Mouse (Mus musculus) lung, adult 2 months (tissue): ENCODE data around the gene Inmt. TPM values are rescaled to one million over a fixed set of nuclear protein-coding genes. Genes with fewer than 3 reads are reported as not detected.
A peak's percentile ranks its signal among the peaks of the same experiment; 100 is the strongest.

Experiments
- DNase-seq: peaks from one replicate; pipeline ENCODE4 v3.0.0; 2022
- H3K4me1 ChIP-seq: fragments of 200-500 bp; 2 replicates; pipeline ENCODE4 v1.6.1; 2011; ENCODE audit warnings: low read length; ENCODE audit not compliant: control insufficient read depth, insufficient read depth
- H3K4me3 ChIP-seq: fragments of 200-500 bp; replicated peaks from 2 replicates; pipeline ENCODE3; 2011; ENCODE audit warnings: low read depth, mild to moderate bottlenecking, control low read depth, low read length; ENCODE audit errors: extremely low read depth
- CTCF ChIP-seq: fragments of 200-500 bp; IDR thresholded peaks from 2 replicates; pipeline ENCODE4 v1.5.1; 2011; ENCODE audit warnings: mild to moderate bottlenecking, low read length, control low read depth; ENCODE audit not compliant: insufficient read depth
- POLR2A ChIP-seq: fragments of 200-500 bp; IDR thresholded peaks from 2 replicates; pipeline ENCODE4 v1.6.1; 2011; ENCODE audit warnings: low read depth, mild to moderate bottlenecking, control low read depth, low read length, borderline replicate concordance; ENCODE audit errors: extremely low read depth
- WGBS: fragments of 180-500 bp; shearing (Covaris S2); methylation state at CpG from one replicate; pipeline ENCODE4 v1.1.7; 2018; 5-methylcytosine and 5-hydroxymethylcytosine counted together
- polyA plus RNA-seq: library from polyadenylated mRNA; depleted of rRNA; stranded (reverse); fragments of >200 nt; gene quantifications from 2 replicates; pipeline ENCODE4 v1.2.3, GENCODE M21; 2012

Inmt gene
- polyA plus RNA-seq, 1 experiment = 1,614 TPM

DNA sequence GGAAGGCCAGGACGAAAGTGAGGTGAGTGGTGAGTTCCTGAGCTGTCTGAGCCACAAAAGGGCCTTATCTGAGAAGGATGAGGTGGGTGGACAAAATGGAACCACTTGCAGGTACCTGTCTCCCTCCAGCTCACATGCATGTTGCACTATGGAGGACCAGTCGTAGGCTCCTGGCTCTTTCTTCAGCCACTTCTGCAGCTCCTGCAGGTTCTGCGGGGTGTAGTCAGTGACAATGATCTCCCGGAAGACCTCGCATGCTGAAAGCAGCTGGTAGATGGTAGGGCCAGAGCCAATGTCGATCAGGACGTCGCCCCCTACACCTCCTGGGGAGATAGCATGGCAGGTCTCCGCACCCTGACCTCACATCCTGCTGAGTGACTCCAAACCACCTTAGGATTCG lies 1.7 kb downstream of the Inmt start:
- 79% methylated on average over 10 of the region's 10 CpGs for WGBS
- no peak for DNase-seq
- TF ChIP-seq POLR2A (peak; percentile 72; the same call in 1 of the 2 replicates), CTCF (no peak)
- H3K4me3 ChIP-seq = peak overlapping the region; percentile 64
- H3K4me1 ChIP-seq = peaks cover 10% of the 10 kb centered on the region

DNA sequence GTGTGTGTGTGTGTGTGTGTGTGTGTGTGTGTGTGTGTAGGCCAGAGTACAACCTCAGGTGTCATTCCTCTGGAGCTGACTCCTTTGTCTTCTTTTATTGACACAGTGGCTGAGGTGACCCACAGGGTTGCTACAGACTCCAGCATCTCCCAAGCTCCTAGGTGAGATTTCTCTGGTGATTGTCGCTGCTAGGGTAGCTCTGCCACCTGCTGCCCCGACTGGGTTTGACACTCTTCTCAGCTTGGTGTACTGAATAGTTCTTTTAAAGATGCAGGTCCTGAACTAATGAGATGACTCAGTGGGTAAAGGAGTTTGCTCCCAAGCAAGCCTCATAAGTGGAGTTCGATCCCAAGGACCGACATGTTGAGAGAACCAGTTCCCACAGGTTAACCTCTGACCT lies 3.2 kb downstream of the Inmt start:
- peaks cover 7% of the 10 kb centered on the region for H3K4me1 ChIP-seq
- TF ChIP-seq CTCF = no peak
- TF ChIP-seq POLR2A = no peak
- WGBS = 40% methylated on average over 4 of the region's 4 CpGs
- H3K4me3 ChIP-seq = no peak overlapping the region
- no peak for DNase-seq

DNA sequence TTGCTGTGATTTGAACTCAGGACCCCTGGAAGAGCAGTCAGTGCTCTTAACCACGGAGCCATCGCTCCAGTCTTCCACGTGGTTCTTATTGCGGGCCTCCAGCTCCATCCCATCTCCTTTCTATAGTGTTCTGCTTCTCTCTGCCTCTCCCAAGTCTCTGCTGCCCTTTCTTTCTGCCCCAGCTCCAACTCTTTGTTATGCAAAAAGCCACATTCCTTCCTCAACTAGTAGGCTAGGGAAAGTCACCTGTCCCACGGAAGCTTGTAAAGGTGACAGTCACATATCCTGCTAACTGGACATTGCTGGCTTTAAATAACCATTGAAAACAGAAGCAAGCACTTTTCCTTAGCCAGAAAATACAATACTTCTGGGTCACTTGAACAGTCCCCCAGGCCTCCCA lies 5.0 kb downstream of the Inmt start:
- TF ChIP-seq CTCF (no peak), POLR2A (peak; percentile 45; the same call in 1 of the 2 replicates)
- Histone ChIP-seq H3K4me3 (no peak overlapping the region), H3K4me1 (peaks cover 2% of the 10 kb centered on the region; the same call in 1 of the 2 replicates)
- DNase-seq = no peak
- WGBS = 66% methylated on average over 5 of the region's 5 CpGs

DNA sequence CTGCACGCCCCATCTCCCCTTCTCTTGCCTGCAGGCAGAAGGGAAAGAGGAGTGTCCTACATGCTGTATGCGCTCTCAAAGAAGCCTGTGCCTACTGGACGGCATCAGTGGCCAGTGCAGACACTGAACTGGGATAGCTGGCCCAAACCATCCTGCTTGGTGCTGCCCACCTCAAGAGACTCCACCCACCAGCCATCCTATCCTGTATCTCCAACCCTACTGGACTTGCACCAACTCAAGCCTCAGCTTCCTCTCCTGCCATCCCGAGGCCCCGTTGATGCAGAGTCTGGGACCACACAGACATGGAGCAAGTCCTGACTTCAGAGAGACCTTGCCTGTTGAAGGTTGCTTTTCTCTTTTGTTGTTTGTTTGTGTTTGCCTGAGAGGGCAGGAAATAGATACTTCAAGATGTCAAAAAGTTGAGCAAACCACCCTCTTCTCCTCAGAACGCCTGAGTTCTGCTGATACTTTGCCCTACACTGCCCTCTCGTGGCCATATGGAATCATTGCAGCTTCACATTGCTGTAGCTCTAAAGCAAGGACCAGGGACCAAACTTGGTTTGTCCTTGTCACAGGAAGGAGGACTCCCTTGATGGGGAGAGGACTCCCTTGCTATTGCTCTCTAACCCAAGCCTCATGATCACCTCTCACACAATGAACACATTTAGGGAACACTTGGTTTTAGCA lies 7.9 kb downstream of the Inmt start:
- peaks cover 2% of the 10 kb centered on the region; the same call in 1 of the 2 replicates for H3K4me1 ChIP-seq
- H3K4me3 ChIP-seq = no peak overlapping the region
- TF ChIP-seq CTCF (peak; percentile 78), POLR2A (no peak)
- DNase-seq = peak; percentile 50
- WGBS = 39% methylated on average over 7 of the region's 7 CpGs

- DNase-seq = no peak
- TF ChIP-seq POLR2A = no peak
- no peak for TF ChIP-seq CTCF
- H3K4me1 ChIP-seq = peaks cover 2% of the 10 kb centered on the region; the same call in 1 of the 2 replicates
- WGBS = 84% methylated on average over 8 of the region's 8 CpGs
- no peak overlapping the region for H3K4me3 ChIP-seq
Measured at GRCm38 (mm10) chr6:55163046-55163584, 11.7 kb downstream of the Inmt start.

DNA sequence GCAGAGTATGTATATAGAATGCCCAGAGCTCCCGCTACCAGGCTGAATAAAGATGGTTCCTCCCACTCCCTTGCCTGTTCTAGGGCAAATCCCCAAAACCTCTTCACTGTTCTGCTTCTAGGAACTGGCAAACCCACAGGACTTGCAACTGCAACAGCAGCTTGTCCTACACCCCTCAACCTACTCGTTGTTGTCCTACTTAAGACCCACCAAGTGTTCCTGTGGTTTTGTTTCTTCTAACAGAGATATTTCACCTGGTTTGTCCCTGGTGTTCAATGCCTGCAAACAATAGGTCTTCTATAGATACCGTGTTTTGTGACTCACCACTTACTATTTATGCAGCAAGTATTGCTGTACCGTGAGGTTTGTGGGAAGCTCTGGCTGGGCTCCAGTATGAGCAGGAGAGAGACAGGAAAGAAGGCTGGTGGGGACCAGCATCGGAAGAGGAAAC lies 13.5 kb downstream of the Inmt start:
- TF ChIP-seq POLR2A (no peak), CTCF (no peak)
- no peak for DNase-seq
- 51% methylated on average over 5 of the region's 5 CpGs for WGBS
- H3K4me1 ChIP-seq = no peaks in the 10 kb centered on the region
- no peak overlapping the region for H3K4me3 ChIP-seq

- 75% methylated on average over 1 of the region's 1 CpGs for WGBS
- TF ChIP-seq CTCF (no peak), POLR2A (no peak)
- no peaks in the 10 kb centered on the region for H3K4me1 ChIP-seq
- H3K4me3 ChIP-seq = no peak overlapping the region
- DNase-seq = no peak
Measured at GRCm38 (mm10) chr6:55159256-55159655, 15.6 kb downstream of the Inmt start.

DNA sequence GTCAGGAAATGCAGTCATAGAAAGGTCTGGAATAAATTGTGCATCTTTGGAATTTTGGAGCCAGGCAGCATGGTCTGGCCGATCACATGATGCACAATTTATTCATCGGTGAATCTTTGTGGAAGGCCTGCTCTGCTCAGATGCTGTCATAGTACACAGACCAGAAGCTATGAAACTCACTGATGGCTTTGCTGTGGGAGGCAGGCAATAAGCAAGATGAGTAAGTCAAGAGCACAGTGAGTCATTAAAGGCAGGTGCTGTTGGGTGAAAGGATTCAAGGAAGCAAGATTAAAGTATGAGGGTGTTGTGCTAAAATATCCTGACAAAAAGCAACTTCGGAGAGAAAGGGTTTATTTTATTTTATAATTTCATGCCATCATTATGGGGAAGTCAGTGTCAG lies 22.6 kb downstream of the Inmt start:
- TF ChIP-seq CTCF (no peak), POLR2A (no peak)
- no peak overlapping the region for H3K4me3 ChIP-seq
- no peak for DNase-seq
- 94% methylated on average over 3 of the region's 3 CpGs for WGBS
- no peaks in the 10 kb centered on the region for H3K4me1 ChIP-seq

DNA sequence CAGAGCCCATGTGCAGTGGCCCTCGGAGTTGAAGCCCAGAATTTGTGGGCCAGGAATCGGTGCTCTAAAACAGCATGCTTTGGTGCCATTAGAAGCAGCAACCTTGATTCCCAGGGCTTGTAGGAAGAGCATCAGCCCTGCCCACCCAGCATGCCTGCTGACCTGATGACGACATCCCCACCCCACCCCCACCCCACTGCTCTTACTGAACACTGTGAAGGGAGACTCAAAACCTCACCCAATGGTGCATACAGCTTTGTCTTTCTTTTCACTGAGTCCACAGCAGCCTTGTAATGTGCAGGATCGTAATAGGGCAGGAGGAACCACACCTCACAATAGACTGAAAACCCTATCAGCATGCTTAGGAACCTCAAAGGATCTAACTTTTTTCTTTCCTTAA lies 28.7 kb downstream of the Inmt start:
- no peaks in the 10 kb centered on the region for H3K4me1 ChIP-seq
- TF ChIP-seq POLR2A = no peak
- no peak for TF ChIP-seq CTCF
- DNase-seq = no peak
- 57% methylated on average over 4 of the region's 4 CpGs for WGBS
- no peak overlapping the region for H3K4me3 ChIP-seq

DNA sequence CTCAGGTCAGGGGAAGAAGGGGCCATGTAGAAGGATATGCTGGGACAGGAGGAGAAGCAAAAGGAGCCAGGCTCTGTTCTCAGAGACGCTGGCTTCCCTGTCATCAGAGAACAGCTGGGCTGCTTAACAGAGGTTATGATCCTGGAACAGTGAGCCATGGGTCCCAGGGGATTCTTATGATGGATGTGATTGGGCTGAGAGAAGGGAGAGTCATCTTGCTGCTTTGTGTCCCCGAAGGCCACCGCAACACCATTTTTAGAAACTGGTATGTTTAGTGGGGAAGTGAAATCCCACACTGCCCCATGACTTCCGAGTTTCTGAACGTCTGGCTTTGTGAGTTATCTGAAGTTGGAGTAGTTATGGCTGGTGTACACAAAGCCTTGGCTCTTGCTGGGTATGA lies 29.6 kb downstream of the Inmt start:
- WGBS = 72% methylated on average over 5 of the region's 5 CpGs
- no peak for DNase-seq
- TF ChIP-seq POLR2A (no peak), CTCF (no peak)
- no peak overlapping the region for H3K4me3 ChIP-seq
- no peaks in the 10 kb centered on the region for H3K4me1 ChIP-seq
